Mouse (Mus musculus) neural tube, embryonic 12.5 days (tissue): ENCODE data around the gene Adipor1. TPM values are rescaled to one million over a fixed set of nuclear protein-coding genes. Genes with fewer than 3 reads are reported as not detected.

Experiments used
- ATAC-seq: fragments of 200-750 bp; cut with Nextera tagmentation; 2 replicates; pipeline ENCODE4 v1.8.0; 2017; ENCODE audit warnings: low read depth, mild to moderate bottlenecking, moderate TSS enrichment, moderate library complexity; ENCODE audit not compliant: low FRiP score
- H3K27ac ChIP-seq: fragments of 300-500 bp; sonication (generic); 2 replicates; pipeline ENCODE4 v1.5.1; 2016
- H3K27me3 ChIP-seq: fragments of 300-500 bp; sonication (generic); replicated peaks from 2 replicates; pipeline ENCODE4 v1.6.1; 2016; ENCODE audit warnings: mild to moderate bottlenecking
- H3K36me3 ChIP-seq: fragments of 300-500 bp; sonication (generic); 2 replicates; pipeline ENCODE4 v1.6.1; 2016; ENCODE audit warnings: mild to moderate bottlenecking
- H3K4me1 ChIP-seq: fragments of 300-500 bp; sonication (generic); 2 replicates; pipeline ENCODE4 v1.6.1; 2016
- H3K4me2 ChIP-seq: fragments of 300-500 bp; sonication (generic); replicated peaks from 2 replicates; pipeline ENCODE4 v1.6.1; 2016; ENCODE audit warnings: mild to moderate bottlenecking
- H3K4me3 ChIP-seq: fragments of 300-500 bp; sonication (generic); 2 replicates; pipeline ENCODE4 v1.5.1; 2016
- H3K9ac ChIP-seq: fragments of 300-500 bp; sonication (generic); 2 replicates; pipeline ENCODE4 v1.6.1; 2016; ENCODE audit warnings: mild to moderate bottlenecking
- H3K9me3 ChIP-seq: fragments of 300-500 bp; sonication (generic); 2 replicates; pipeline ENCODE4 v1.6.1; 2016; ENCODE audit warnings: mild to moderate bottlenecking
- WGBS: fragments of 180-500 bp; shearing (Covaris S2); methylation state at CpG from one replicate; pipeline ENCODE4 v1.1.7; 2016; 5-methylcytosine and 5-hydroxymethylcytosine counted together
- polyA plus RNA-seq: library from polyadenylated mRNA; unstranded; fragments of >200 nt; fragmentation: Nextera tagmentation; extraction: Ambion mirVana; gene quantifications from 2 replicates; pipeline ENCODE4 v1.2.1, GENCODE M21; 2016

Gene Adipor1
- polyA plus RNA-seq, 1 experiment from 2014 or later: 74.5 TPM

DNA sequence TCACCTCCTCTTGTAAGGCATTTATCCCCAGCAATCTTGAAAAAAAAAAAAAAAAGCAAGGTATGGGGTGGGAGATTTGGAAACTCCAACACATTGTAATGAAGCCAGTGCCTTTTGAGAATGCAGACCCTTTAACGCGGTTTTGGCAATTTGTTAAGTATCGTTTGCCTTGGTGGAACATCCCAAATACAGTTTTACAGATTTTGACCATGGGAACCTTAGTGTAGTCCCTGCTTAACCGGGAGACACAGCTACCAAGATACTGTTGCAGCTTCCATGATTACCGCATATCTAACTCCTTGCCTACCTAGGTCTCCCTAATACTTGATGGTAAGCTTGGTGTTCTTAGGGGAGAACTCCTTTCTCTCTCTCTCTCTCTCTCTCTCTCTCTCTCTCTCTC lies 40.9 kb downstream of the Adipor1 start:
- Histone ChIP-seq H3K4me1 (peaks cover 6% of the 10 kb centered on the region; the same call in 1 of the 2 replicates), H3K4me3 (peak overlapping the region; percentile 71), H3K36me3 (peaks cover 23% of the 10 kb centered on the region), H3K4me2 (peak overlapping the region; percentile 72), H3K27me3 (no peaks in the 10 kb centered on the region; the same call in 1 of the 2 replicates), H3K9me3 (no peaks in the 10 kb centered on the region), H3K9ac (peak overlapping the region; percentile 66), H3K27ac (no peak overlapping the region)
- ATAC-seq: no peak
- WGBS: 25% methylated on average over 5 of the region's 5 CpGs

DNA sequence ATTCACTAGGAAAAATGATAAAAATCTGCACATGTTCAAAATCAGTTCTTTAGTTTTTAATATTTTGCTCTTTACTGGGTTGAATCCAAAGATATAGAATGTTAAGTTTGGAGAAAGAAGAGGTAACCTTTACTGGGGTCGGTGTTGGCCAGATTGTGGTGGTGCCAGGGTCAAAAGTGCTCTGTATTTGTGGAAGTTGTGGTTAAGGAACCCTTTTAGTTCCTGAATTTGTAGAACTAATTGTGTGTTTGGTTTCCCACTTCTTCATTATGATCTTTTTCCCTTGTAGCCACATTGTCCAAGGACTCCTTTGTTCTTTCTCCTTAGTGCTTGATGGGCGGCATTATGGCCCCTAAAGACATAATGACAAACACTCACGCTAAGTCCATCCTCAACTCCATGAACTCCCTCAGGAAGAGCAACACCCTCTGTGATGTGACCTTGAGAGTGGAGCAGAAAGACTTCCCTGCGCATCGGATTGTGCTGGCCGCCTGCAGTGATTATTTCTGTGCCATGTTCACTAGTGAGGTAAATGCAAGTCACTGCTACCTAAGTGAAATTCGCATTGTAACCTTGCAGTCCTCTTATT lies 43.1 kb downstream of the Adipor1 start:
- no peak for ATAC-seq
- Histone ChIP-seq H3K4me3 (no peak overlapping the region), H3K4me1 (peaks cover 6% of the 10 kb centered on the region; the same call in 1 of the 2 replicates), H3K27ac (no peak overlapping the region), H3K36me3 (peaks cover 36% of the 10 kb centered on the region), H3K9me3 (no peaks in the 10 kb centered on the region), H3K27me3 (no peaks in the 10 kb centered on the region; the same call in 1 of the 2 replicates), H3K9ac (no peak overlapping the region), H3K4me2 (no peak overlapping the region)
- WGBS: 88% methylated on average over 7 of the region's 7 CpGs

DNA sequence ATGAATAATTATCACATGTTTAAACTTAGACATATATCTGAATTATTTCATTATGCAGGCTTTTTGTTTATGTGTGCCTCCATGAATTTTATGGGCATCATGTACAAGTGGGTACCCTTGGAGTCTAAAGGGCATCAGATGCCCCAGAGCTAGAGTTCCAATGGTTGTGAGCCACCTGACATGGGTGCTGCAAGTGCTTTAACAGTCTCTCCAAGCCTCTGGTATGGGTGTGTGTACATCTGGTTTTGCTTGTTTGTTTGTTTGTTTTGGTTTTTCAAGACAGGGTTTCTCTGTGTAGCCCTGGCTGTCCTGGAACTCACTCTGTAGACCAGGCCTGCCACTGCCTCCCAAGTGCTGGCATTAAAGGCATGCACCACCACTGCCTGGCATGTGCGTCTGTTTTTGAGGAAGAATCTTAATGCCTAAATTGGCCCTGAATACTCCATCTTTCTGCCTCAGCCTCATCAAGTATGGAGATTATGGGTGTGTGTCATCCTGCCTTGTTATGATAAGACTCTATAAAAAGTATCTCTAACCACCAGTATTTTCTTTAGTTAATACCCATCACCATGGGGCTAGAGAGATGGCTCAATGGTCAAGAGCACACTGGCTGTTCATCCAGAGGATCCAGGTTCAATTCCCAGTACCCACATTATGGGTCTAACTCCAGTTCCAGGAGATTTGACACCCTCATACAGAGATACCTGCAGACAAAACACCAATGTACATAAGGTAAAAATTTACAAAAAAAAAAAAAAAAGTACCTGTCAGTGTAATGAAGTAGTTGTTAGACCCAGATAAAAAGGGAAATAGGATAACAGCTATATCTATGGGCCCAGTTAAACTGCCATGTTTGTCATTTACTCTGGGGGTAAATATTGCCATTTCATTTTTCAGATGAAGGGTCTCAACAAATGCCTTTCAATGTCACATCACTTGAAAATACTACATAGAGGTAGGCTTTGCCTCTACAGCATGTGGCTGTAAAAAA lies 45.4 kb downstream of the Adipor1 start:
- H3K9me3 ChIP-seq: no peaks in the 10 kb centered on the region
- no peak overlapping the region for H3K9ac ChIP-seq
- H3K27ac ChIP-seq: no peak overlapping the region
- peaks cover 6% of the 10 kb centered on the region; the same call in 1 of the 2 replicates for H3K4me1 ChIP-seq
- no peaks in the 10 kb centered on the region for H3K27me3 ChIP-seq
- no peak overlapping the region for H3K4me2 ChIP-seq
- H3K36me3 ChIP-seq: peaks cover 52% of the 10 kb centered on the region
- no peak for ATAC-seq
- H3K4me3 ChIP-seq: no peak overlapping the region
- WGBS: 93% methylated on average over 1 of the region's 1 CpGs

Other genes starting within 250 kb of the Adipor1 start
- gene Chil1, start 233.2 kb upstream of the Adipor1 start, polyA plus RNA-seq: 2.2 and 2.5 TPM in 2 replicates
- 8.6 and 13.0 TPM in 2 replicates for gene Mybph, start 221.9 kb upstream of the Adipor1 start, polyA plus RNA-seq
- 5.5 TPM in 2 replicates for gene Adora1, start 179.9 kb upstream of the Adipor1 start, polyA plus RNA-seq
- gene Myog, start 125.4 kb upstream of the Adipor1 start, polyA plus RNA-seq: 35.7 and 44.8 TPM in 2 replicates
- 8.0 and 8.6 TPM in 2 replicates for gene Ppfia4, start 82.5 kb upstream of the Adipor1 start, polyA plus RNA-seq
- 110 and 114 TPM in 2 replicates for gene Tmem183a, start 53.4 kb upstream of the Adipor1 start, polyA plus RNA-seq
- not detected in 2 replicates for gene 4933406M09Rik, start 29.4 kb upstream of the Adipor1 start, polyA plus RNA-seq
- 27.9 and 29.8 TPM in 2 replicates for gene Cyb5r1, start 9.8 kb upstream of the Adipor1 start, polyA plus RNA-seq
- 31.8 and 33.2 TPM in 2 replicates for gene Klhl12, start 40.2 kb downstream of the Adipor1 start, polyA plus RNA-seq
- gene Rabif, start 79.3 kb downstream of the Adipor1 start, polyA plus RNA-seq: 47.2 and 50.8 TPM in 2 replicates
- gene Mgat4e, start 134.3 kb downstream of the Adipor1 start, polyA plus RNA-seq: not detected in 2 replicates
- 108 and 114 TPM in 2 replicates for gene Kdm5b, start 144.8 kb downstream of the Adipor1 start, polyA plus RNA-seq
- 7.8 and 9.8 TPM in 2 replicates for gene Syt2, start 231.3 kb downstream of the Adipor1 start, polyA plus RNA-seq